Mouse (Mus musculus) intestine, embryonic 14.5 days (tissue): ENCODE results near the gene Cdhr2. TPM values are rescaled to one million over a fixed set of nuclear protein-coding genes. Genes with fewer than 3 reads are reported as not detected.

ENCODE experiments used
- ATAC-seq: fragments of 200-750 bp; cut with Nextera tagmentation; replicated peaks from 2 replicates; pipeline ENCODE4 v1.8.0; 2017; ENCODE audit warnings: low read depth, moderate number of reproducible peaks, moderate TSS enrichment, moderate library complexity; ENCODE audit not compliant: low FRiP score, low TSS enrichment
- DNase-seq: peaks from one replicate; pipeline ENCODE4 v3.0.0-alpha.2; 2018; ENCODE audit warnings: low spot score
- H3K27ac ChIP-seq: fragments of 300-500 bp; sonication (generic); 2 replicates; pipeline ENCODE4 v1.5.1; 2014; ENCODE audit warnings: low read depth, mild to moderate bottlenecking, control low read depth
- H3K27me3 ChIP-seq: fragments of 300-500 bp; sonication (generic); replicated peaks from 2 replicates; pipeline ENCODE4 v1.6.1; 2014; ENCODE audit warnings: low read length, control low read depth; ENCODE audit not compliant: control insufficient read depth, insufficient read depth
- H3K36me3 ChIP-seq: fragments of 300-500 bp; sonication (generic); 2 replicates; pipeline ENCODE4 v1.6.1; 2014; ENCODE audit warnings: low read length, control low read depth; ENCODE audit not compliant: control insufficient read depth, insufficient read depth
- H3K4me1 ChIP-seq: fragments of 300-500 bp; sonication (generic); replicated peaks from 2 replicates; pipeline ENCODE4 v1.6.1; 2014; ENCODE audit warnings: low read length, control low read depth, mixed read lengths; ENCODE audit not compliant: control insufficient read depth, insufficient read depth
- H3K4me2 ChIP-seq: fragments of 300-500 bp; sonication (generic); 2 replicates; pipeline ENCODE4 v1.6.1; 2014; ENCODE audit warnings: low read length
- H3K4me3 ChIP-seq: fragments of 300-500 bp; sonication (generic); 2 replicates; pipeline ENCODE4 v1.5.1; 2014; ENCODE audit warnings: low read depth, low read length, control low read depth, mixed read lengths
- H3K9ac ChIP-seq: fragments of 300-500 bp; sonication (generic); 2 replicates; pipeline ENCODE4 v1.6.1; 2014; ENCODE audit warnings: mild to moderate bottlenecking, low read length
- H3K9me3 ChIP-seq: fragments of 300-500 bp; sonication (generic); 2 replicates; pipeline ENCODE4 v1.6.1; 2016; ENCODE audit warnings: low read length, control low read depth; ENCODE audit not compliant: control insufficient read depth
- WGBS: fragments of 180-500 bp; shearing (Covaris S2); extraction: QIAGEN DNeasy Blood & Tissue Kit; methylation state at CpG from one replicate; pipeline ENCODE4 v1.1.7; 2014; 5-methylcytosine and 5-hydroxymethylcytosine counted together
- polyA plus RNA-seq: library from polyadenylated mRNA; unstranded; fragments of >200 nt; fragmentation: Nextera tagmentation; extraction: Ambion mirVana; gene quantifications from 2 replicates; pipeline ENCODE4 v1.2.1, GENCODE M21; 2014

The Cdhr2 gene
- polyA plus RNA-seq = 8.9 and 11.8 TPM in 2 replicates

GRCm38 (mm10) chr13:54701243-54701642 lies at the start of gene Cdhr2:
Gene Cdhr2 (plus strand): TSS chr13:54701461.
- 42% methylated on average over 5 of the region's 5 CpGs for WGBS
- no peaks in the 10 kb centered on the region; the same call in 1 of the 2 replicates for H3K4me1 ChIP-seq
- H3K4me3 ChIP-seq = peak within 1 kb of the TSS; percentile 8; the same call in 1 of the 2 replicates
- H3K4me2 ChIP-seq = peak within 1 kb of the TSS; percentile 38
- ATAC-seq (peak; percentile 86), DNase-seq (no peak)
- no peaks in the 10 kb centered on the region for H3K27me3 ChIP-seq
- H3K9ac ChIP-seq = no peak within 1 kb of the TSS
- H3K27ac ChIP-seq = peak within 1 kb of the TSS; percentile 7; the same call in 1 of the 2 replicates
- no peaks in the 10 kb centered on the region for H3K36me3 ChIP-seq
- H3K9me3 ChIP-seq = no peaks in the 10 kb centered on the region

GRCm38 (mm10) chr13:54660877-54661276 lies 40.4 kb upstream of the Cdhr2 start:
- 57% methylated on average over 5 of the region's 5 CpGs for WGBS
- ATAC-seq (0 out of 2 replicates have a peak, but pooled peaks have one; percentile 69), DNase-seq (no peak)
- Histone ChIP-seq H3K4me3 (no peak overlapping the region), H3K4me2 (no peak overlapping the region), H3K9me3 (no peaks in the 10 kb centered on the region), H3K4me1 (no peaks in the 10 kb centered on the region), H3K27ac (peak overlapping the region; percentile 44; the same call in 1 of the 2 replicates), H3K9ac (no peak overlapping the region), H3K27me3 (no peaks in the 10 kb centered on the region), H3K36me3 (peaks cover 80% of the 10 kb centered on the region)

- no peak overlapping the region for H3K4me3 ChIP-seq
- no peak overlapping the region for H3K27ac ChIP-seq
- DNase-seq = no peak
- H3K9ac ChIP-seq = no peak overlapping the region
- H3K4me2 ChIP-seq = no peak overlapping the region
- peak; percentile 59 for ATAC-seq
- peaks cover 75% of the 10 kb centered on the region for H3K36me3 ChIP-seq
- 78% methylated on average over 12 of the region's 12 CpGs for WGBS
- no peaks in the 10 kb centered on the region for H3K9me3 ChIP-seq
- H3K27me3 ChIP-seq = no peaks in the 10 kb centered on the region
- no peaks in the 10 kb centered on the region for H3K4me1 ChIP-seq
Measured at GRCm38 (mm10) chr13:54661358-54661757, 39.9 kb upstream of the Cdhr2 start.

GRCm38 (mm10) chr13:54663999-54664398 lies 37.3 kb upstream of the Cdhr2 start:
- Histone ChIP-seq H3K36me3 (peaks cover 50% of the 10 kb centered on the region), H3K27me3 (no peaks in the 10 kb centered on the region), H3K4me3 (no peak overlapping the region), H3K9me3 (no peaks in the 10 kb centered on the region), H3K9ac (no peak overlapping the region), H3K4me2 (no peak overlapping the region), H3K27ac (no peak overlapping the region), H3K4me1 (no peaks in the 10 kb centered on the region)
- 78% methylated on average over 4 of the region's 4 CpGs for WGBS
- no peak for ATAC-seq
- no peak for DNase-seq

- WGBS = 78% methylated on average over 1 of the region's 1 CpGs
- Histone ChIP-seq H3K27ac (no peak overlapping the region), H3K4me3 (no peak overlapping the region), H3K4me1 (no peaks in the 10 kb centered on the region), H3K9ac (no peak overlapping the region), H3K9me3 (no peaks in the 10 kb centered on the region), H3K4me2 (no peak overlapping the region), H3K36me3 (peaks cover 45% of the 10 kb centered on the region), H3K27me3 (no peaks in the 10 kb centered on the region)
- DNase-seq (no peak), ATAC-seq (no peak)
Measured at GRCm38 (mm10) chr13:54664509-54664908, 36.8 kb upstream of the Cdhr2 start.

- no peaks in the 10 kb centered on the region for H3K9me3 ChIP-seq
- H3K27me3 ChIP-seq = no peaks in the 10 kb centered on the region
- ATAC-seq = no peak
- H3K4me1 ChIP-seq = no peaks in the 10 kb centered on the region
- peaks cover 42% of the 10 kb centered on the region for H3K36me3 ChIP-seq
- 77% methylated on average over 7 of the region's 7 CpGs for WGBS
- H3K4me2 ChIP-seq = no peak overlapping the region
- H3K4me3 ChIP-seq = no peak overlapping the region
- H3K27ac ChIP-seq = no peak overlapping the region
- no peak for DNase-seq
- no peak overlapping the region for H3K9ac ChIP-seq
Measured at GRCm38 (mm10) chr13:54665062-54665461, 36.2 kb upstream of the Cdhr2 start.

- 57% methylated on average over 2 of the region's 2 CpGs for WGBS
- H3K36me3 ChIP-seq = no peaks in the 10 kb centered on the region
- H3K9ac ChIP-seq = no peak overlapping the region
- no peaks in the 10 kb centered on the region for H3K4me1 ChIP-seq
- no peak overlapping the region for H3K4me2 ChIP-seq
- no peak overlapping the region for H3K4me3 ChIP-seq
- no peaks in the 10 kb centered on the region for H3K27me3 ChIP-seq
- ATAC-seq (no peak), DNase-seq (no peak)
- H3K9me3 ChIP-seq = no peaks in the 10 kb centered on the region
- no peak overlapping the region for H3K27ac ChIP-seq
Measured at GRCm38 (mm10) chr13:54670491-54670890, 30.8 kb upstream of the Cdhr2 start.

GRCm38 (mm10) chr13:54675895-54676590 lies 25.2 kb upstream of the Cdhr2 start:
- Histone ChIP-seq H3K27me3 (no peaks in the 10 kb centered on the region), H3K9ac (no peak overlapping the region), H3K9me3 (no peaks in the 10 kb centered on the region), H3K27ac (peak overlapping the region; percentile 51), H3K4me2 (0 out of 2 replicates have a peak overlapping the region, but pooled peaks have one; percentile 20), H3K4me3 (no peak overlapping the region), H3K36me3 (peaks cover 26% of the 10 kb centered on the region), H3K4me1 (no peaks in the 10 kb centered on the region)
- ATAC-seq = peak; percentile 73
- peak; percentile 67 for DNase-seq
- WGBS = 46% methylated on average over 11 of the region's 11 CpGs

GRCm38 (mm10) chr13:54678263-54678662 lies 23.0 kb upstream of the Cdhr2 start:
- Histone ChIP-seq H3K4me3 (no peak overlapping the region), H3K4me2 (no peak overlapping the region), H3K27me3 (no peaks in the 10 kb centered on the region), H3K4me1 (no peaks in the 10 kb centered on the region), H3K9ac (no peak overlapping the region), H3K36me3 (peaks cover 48% of the 10 kb centered on the region), H3K27ac (no peak overlapping the region), H3K9me3 (no peaks in the 10 kb centered on the region)
- ATAC-seq (no peak), DNase-seq (no peak)
- 64% methylated on average over 4 of the region's 4 CpGs for WGBS
